Mouse (Mus musculus) midbrain, embryonic 12.5 days (tissue): ENCODE results near the gene Syt6. TPM values are rescaled to one million over a fixed set of nuclear protein-coding genes. Genes with fewer than 3 reads are reported as not detected.
"Not testable (repeated sequence)": the region's sequence is repeated elsewhere in the genome, so short reads cannot be mapped to it uniquely, and the experiment has no call there.

Experiments used
- ATAC-seq: fragments of 200-750 bp; cut with Nextera tagmentation; 2 replicates; pipeline ENCODE4 v1.8.0; 2017; ENCODE audit warnings: low read depth, moderate TSS enrichment, moderate library complexity; ENCODE audit not compliant: low FRiP score
- H3K27ac ChIP-seq: fragments of 300-500 bp; sonication (generic); replicated peaks from 2 replicates; pipeline ENCODE4 v1.5.1; 2016; ENCODE audit warnings: mild to moderate bottlenecking
- H3K27me3 ChIP-seq: fragments of 300-500 bp; sonication (generic); 2 replicates; pipeline ENCODE4 v1.6.1; 2016; ENCODE audit warnings: mild to moderate bottlenecking
- H3K36me3 ChIP-seq: fragments of 300-500 bp; sonication (generic); 2 replicates; pipeline ENCODE4 v1.6.1; 2016
- H3K4me1 ChIP-seq: fragments of 300-500 bp; sonication (generic); 2 replicates; pipeline ENCODE4 v1.6.1; 2016
- H3K4me2 ChIP-seq: fragments of 300-500 bp; sonication (generic); replicated peaks from 2 replicates; pipeline ENCODE4 v1.6.1; 2016; ENCODE audit warnings: mild to moderate bottlenecking, moderate library complexity
- H3K4me3 ChIP-seq: fragments of 300-500 bp; sonication (generic); 2 replicates; pipeline ENCODE4 v1.5.1; 2016; ENCODE audit warnings: mild to moderate bottlenecking
- H3K9ac ChIP-seq: fragments of 300-500 bp; sonication (generic); replicated peaks from 2 replicates; pipeline ENCODE4 v1.6.1; 2016; ENCODE audit warnings: mild to moderate bottlenecking, moderate library complexity
- H3K9me3 ChIP-seq: fragments of 300-500 bp; sonication (generic); 2 replicates; pipeline ENCODE4 v1.6.1; 2016; ENCODE audit warnings: mild to moderate bottlenecking
- WGBS: fragments of 180-500 bp; shearing (Covaris S2); methylation state at CpG from one replicate; pipeline ENCODE4 v1.1.7; 2016; 5-methylcytosine and 5-hydroxymethylcytosine counted together
- polyA plus RNA-seq: library from polyadenylated mRNA; unstranded; fragments of >200 nt; fragmentation: Nextera tagmentation; extraction: Ambion mirVana; gene quantifications from 2 replicates; pipeline ENCODE4 v1.2.1, GENCODE M21; 2016

The Syt6 gene
- polyA plus RNA-seq, 1 experiment from 2014 or later: 7.7 TPM

GRCm38 (mm10) chr3:103627661-103628060 lies 52.6 kb downstream of the Syt6 start:
- 86% methylated on average over 3 of the region's 3 CpGs for WGBS
- no peak overlapping the region for H3K9ac ChIP-seq
- no peaks in the 10 kb centered on the region for H3K36me3 ChIP-seq
- H3K27ac ChIP-seq: no peak overlapping the region
- no peak overlapping the region for H3K4me2 ChIP-seq
- H3K4me1 ChIP-seq: 0 out of 2 replicates have a peak, but pooled peaks cover 3% of the 10 kb centered on the region
- ATAC-seq: no peak
- H3K27me3 ChIP-seq: no peaks in the 10 kb centered on the region
- no peak overlapping the region for H3K4me3 ChIP-seq
- no peaks in the 10 kb centered on the region for H3K9me3 ChIP-seq

- no peak for ATAC-seq
- Histone ChIP-seq H3K4me2 (no peak overlapping the region), H3K27me3 (no peaks in the 10 kb centered on the region), H3K9me3 (no peaks in the 10 kb centered on the region), H3K9ac (no peak overlapping the region), H3K4me3 (no peak overlapping the region), H3K4me1 (no peaks in the 10 kb centered on the region), H3K27ac (no peak overlapping the region), H3K36me3 (no peaks in the 10 kb centered on the region)
- 89% methylated on average over 7 of the region's 7 CpGs for WGBS
Observed at GRCm38 (mm10) chr3:103633124-103633523, 58.1 kb downstream of the Syt6 start.

GRCm38 (mm10) chr3:103633831-103634230 lies 58.8 kb downstream of the Syt6 start:
- Histone ChIP-seq H3K27ac (no peak overlapping the region), H3K4me1 (no peaks in the 10 kb centered on the region), H3K9me3 (no peaks in the 10 kb centered on the region), H3K36me3 (no peaks in the 10 kb centered on the region), H3K4me3 (no peak overlapping the region), H3K9ac (no peak overlapping the region), H3K27me3 (no peaks in the 10 kb centered on the region), H3K4me2 (no peak overlapping the region)
- 78% methylated on average over 4 of the region's 4 CpGs for WGBS
- ATAC-seq: no peak

GRCm38 (mm10) chr3:103634256-103634655 lies 59.2 kb downstream of the Syt6 start:
- H3K27ac ChIP-seq: no peak overlapping the region
- no peak overlapping the region for H3K4me3 ChIP-seq
- ATAC-seq: no peak
- 100% methylated on average over 1 of the region's 1 CpGs for WGBS
- no peaks in the 10 kb centered on the region for H3K27me3 ChIP-seq
- no peaks in the 10 kb centered on the region for H3K36me3 ChIP-seq
- H3K4me1 ChIP-seq: no peaks in the 10 kb centered on the region
- H3K4me2 ChIP-seq: no peak overlapping the region
- no peaks in the 10 kb centered on the region for H3K9me3 ChIP-seq
- no peak overlapping the region for H3K9ac ChIP-seq

- Histone ChIP-seq H3K4me3 (no peak overlapping the region), H3K4me2 (no peak overlapping the region), H3K9ac (no peak overlapping the region), H3K4me1 (peaks cover 4% of the 10 kb centered on the region; the same call in 1 of the 2 replicates), H3K27me3 (no peaks in the 10 kb centered on the region), H3K36me3 (no peaks in the 10 kb centered on the region), H3K27ac (no peak overlapping the region), H3K9me3 (no peaks in the 10 kb centered on the region)
- WGBS: 67% methylated on average over 1 of the region's 1 CpGs
- no peak for ATAC-seq
Observed at GRCm38 (mm10) chr3:103637641-103638040, 62.6 kb downstream of the Syt6 start.

GRCm38 (mm10) chr3:103640226-103640803 lies 65.3 kb downstream of the Syt6 start:
- no peak overlapping the region for H3K9ac ChIP-seq
- H3K27me3 ChIP-seq: no peaks in the 10 kb centered on the region

GRCm38 (mm10) chr3:103641301-103641700 lies 66.3 kb downstream of the Syt6 start:
- Histone ChIP-seq H3K4me3 (no peak overlapping the region), H3K4me1 (peaks cover 4% of the 10 kb centered on the region; the same call in 1 of the 2 replicates), H3K9me3 (no peaks in the 10 kb centered on the region), H3K36me3 (no peaks in the 10 kb centered on the region), H3K9ac (no peak overlapping the region), H3K4me2 (no peak overlapping the region), H3K27ac (no peak overlapping the region), H3K27me3 (no peaks in the 10 kb centered on the region)
- 57% methylated on average over 7 of the region's 7 CpGs for WGBS
- no peak for ATAC-seq

More at GRCm38 (mm10) chr3:103640226-103640803, 65.3 kb downstream of the Syt6 start:
- ATAC-seq: no peak
- Histone ChIP-seq H3K9me3 (no peaks in the 10 kb centered on the region), H3K27ac (no peak overlapping the region), H3K36me3 (no peaks in the 10 kb centered on the region), H3K4me3 (no peak overlapping the region), H3K4me1 (peaks cover 4% of the 10 kb centered on the region; the same call in 1 of the 2 replicates), H3K4me2 (no peak overlapping the region)
- WGBS: 25% methylated on average over 8 of the region's 8 CpGs

GRCm38 (mm10) chr3:103645968-103646367 lies 70.9 kb downstream of the Syt6 start, which contains the start of gene Atg4a-ps:
Gene Atg4a-ps (minus strand): TSS chr3:103646068.
- H3K4me3 ChIP-seq, H3K27ac ChIP-seq, H3K9me3 ChIP-seq, H3K4me2 ChIP-seq, H3K9ac ChIP-seq, ATAC-seq, H3K36me3 ChIP-seq, H3K4me1 ChIP-seq, H3K27me3 ChIP-seq: not testable (repeated sequence)
- WGBS: 91% methylated on average over 2 of the region's 2 CpGs

- no peaks in the 10 kb centered on the region for H3K27me3 ChIP-seq
- 93% methylated on average over 11 of the region's 11 CpGs for WGBS
- no peaks in the 10 kb centered on the region for H3K36me3 ChIP-seq
- H3K9ac ChIP-seq: no peak overlapping the region
- no peak overlapping the region for H3K4me3 ChIP-seq
- ATAC-seq: no peak
- no peak overlapping the region for H3K4me2 ChIP-seq
- no peak overlapping the region for H3K27ac ChIP-seq
- H3K4me1 ChIP-seq: peaks cover 7% of the 10 kb centered on the region
- H3K9me3 ChIP-seq: no peaks in the 10 kb centered on the region
Observed at GRCm38 (mm10) chr3:103647164-103647867, 72.3 kb downstream of the Syt6 start.

GRCm38 (mm10) chr3:103648486-103648885 lies 73.5 kb downstream of the Syt6 start:
- Histone ChIP-seq H3K4me1 (peaks cover 7% of the 10 kb centered on the region), H3K9ac (no peak overlapping the region), H3K36me3 (no peaks in the 10 kb centered on the region), H3K4me2 (no peak overlapping the region), H3K9me3 (no peaks in the 10 kb centered on the region), H3K4me3 (no peak overlapping the region), H3K27ac (no peak overlapping the region), H3K27me3 (no peaks in the 10 kb centered on the region)
- WGBS: 90% methylated on average over 4 of the region's 4 CpGs
- ATAC-seq: no peak

GRCm38 (mm10) chr3:103649716-103650115 lies 74.7 kb downstream of the Syt6 start:
- H3K4me2 ChIP-seq: no peak overlapping the region
- WGBS: 75% methylated on average over 6 of the region's 6 CpGs
- no peaks in the 10 kb centered on the region for H3K27me3 ChIP-seq
- ATAC-seq: no peak
- H3K9ac ChIP-seq: no peak overlapping the region
- H3K4me1 ChIP-seq: peaks cover 7% of the 10 kb centered on the region
- H3K9me3 ChIP-seq: no peaks in the 10 kb centered on the region
- no peak overlapping the region for H3K27ac ChIP-seq
- no peaks in the 10 kb centered on the region for H3K36me3 ChIP-seq
- no peak overlapping the region for H3K4me3 ChIP-seq

- no peak overlapping the region for H3K9ac ChIP-seq
- no peak for ATAC-seq
- H3K27me3 ChIP-seq: no peaks in the 10 kb centered on the region
- no peaks in the 10 kb centered on the region for H3K9me3 ChIP-seq
- H3K4me2 ChIP-seq: no peak overlapping the region
- H3K4me1 ChIP-seq: peaks cover 7% of the 10 kb centered on the region
- H3K27ac ChIP-seq: no peak overlapping the region
- no peaks in the 10 kb centered on the region for H3K36me3 ChIP-seq
- WGBS: 30% methylated on average over 1 of the region's 1 CpGs
- no peak overlapping the region for H3K4me3 ChIP-seq
Observed at GRCm38 (mm10) chr3:103650406-103650805, 75.4 kb downstream of the Syt6 start.
